ENCODE assay signal across 10 mouse cellular contexts in the genomic region with DNA sequence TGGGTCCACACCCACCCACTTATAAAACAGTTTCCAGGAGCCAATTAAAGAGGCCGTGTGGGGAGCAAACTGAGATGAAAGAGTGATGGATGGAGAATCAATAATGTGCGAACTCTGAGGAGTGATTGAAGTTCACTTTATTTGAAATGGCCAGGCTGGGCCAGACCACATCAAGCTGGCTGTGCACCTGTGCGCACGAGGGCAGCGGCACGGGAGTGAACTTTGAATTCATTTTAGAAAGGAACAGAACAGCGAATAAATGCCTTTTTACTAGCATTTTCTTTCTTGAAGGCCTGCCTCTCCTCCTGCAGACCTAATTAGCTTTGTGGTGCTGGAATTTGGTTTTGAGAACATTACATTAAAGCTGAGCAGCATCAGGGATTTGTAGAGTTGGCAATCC.
DNase-seq lines count a peak whose midpoint lies in the region; ATAC-seq lines count a peak whose summit lies in the region.
"Had no signal": no experiment of that assay in that cellular context is flagged by ENCODE, and none has a peak within 500 bp of the region (broad histone marks: within the 10 kb centered on the region; RNA-seq: fewer than 3 reads in every experiment).

No protein-coding gene starts in this region.

- H3K27ac ChIP-seq in heart, embryonic 15.5 days, result peak overlapping the region; percentile 89
- peak overlapping the region; percentile 52 for H3K27ac ChIP-seq in embryonic facial prominence, embryonic 15.5 days (replicated peaks)
- H3K27ac ChIP-seq in midbrain, embryonic 15.5 days, result no peak overlapping the region; the same call in 1 of the 2 replicates

- no peak for ATAC-seq in heart, embryonic 15.5 days (replicated peaks; ENCODE audit: insufficient number of reproducible peaks, insufficient read depth, low FRiP score, low read depth)
- ATAC-seq in embryonic facial prominence, embryonic 15.5 days (ENCODE audit: insufficient number of reproducible peaks, low FRiP score, low TSS enrichment, low read depth), result no peak
- ATAC-seq in midbrain, embryonic 15.5 days (replicated peaks), result peak; percentile 44; the same call in 1 of the 2 replicates

- H3K9me3 ChIP-seq in heart, embryonic 15.5 days (replicated peaks), result no peaks in the 10 kb centered on the region
- no peaks in the 10 kb centered on the region for H3K9me3 ChIP-seq in embryonic facial prominence, embryonic 15.5 days (replicated peaks)
- H3K9me3 ChIP-seq in midbrain, embryonic 15.5 days, result no peaks in the 10 kb centered on the region

- DNase-seq in heart, postnatal 10 days, result no peak
- peak; percentile 64 for DNase-seq in kidney, adult 18-20 months
- DNase-seq in layer of hippocampus, adult 11-12 months (ENCODE audit: low spot score), result no peak
- no peak for DNase-seq in adrenal gland, postnatal 14 days
- no peak for DNase-seq in thymus, postnatal 36 days
- DNase-seq: adrenal gland, adult 8-10 months had no signal

- H3K36me3 ChIP-seq in heart, embryonic 15.5 days, result no peaks in the 10 kb centered on the region
- no peaks in the 10 kb centered on the region for H3K36me3 ChIP-seq in embryonic facial prominence, embryonic 15.5 days
- H3K36me3 ChIP-seq in midbrain, embryonic 15.5 days (replicated peaks), result no peaks in the 10 kb centered on the region

- WGBS in heart, embryonic 15.5 days, result 35% methylated on average over 7 of the region's 7 CpGs
- 40% methylated on average over 7 of the region's 7 CpGs for WGBS in embryonic facial prominence, embryonic 15.5 days
- WGBS in midbrain, embryonic 15.5 days, result 38% methylated on average over 7 of the region's 7 CpGs

- H3K9ac ChIP-seq in heart, embryonic 15.5 days, result 0 out of 2 replicates have a peak overlapping the region, but pooled peaks have one; percentile 15
- no peak overlapping the region for H3K9ac ChIP-seq in embryonic facial prominence, embryonic 15.5 days
- H3K9ac ChIP-seq in midbrain, embryonic 15.5 days, result no peak overlapping the region

- H3K4me1 ChIP-seq in heart, embryonic 15.5 days (replicated peaks), result peaks cover 62% of the 10 kb centered on the region
- H3K4me1 ChIP-seq in embryonic facial prominence, embryonic 15.5 days, result peaks cover 49% of the 10 kb centered on the region
- H3K4me1 ChIP-seq in midbrain, embryonic 15.5 days, result peaks cover 33% of the 10 kb centered on the region

- H3K4me3 ChIP-seq in heart, embryonic 15.5 days, result peak overlapping the region; percentile 7
- no peak overlapping the region for H3K4me3 ChIP-seq in embryonic facial prominence, embryonic 15.5 days (replicated peaks)
- no peak overlapping the region for H3K4me3 ChIP-seq in midbrain, embryonic 15.5 days

- intact Hi-C loops in heart, postnatal 10 days (cut with DNase I), result no loop called here

- peak overlapping the region; percentile 53 for H3K4me2 ChIP-seq in heart, embryonic 15.5 days
- H3K4me2 ChIP-seq in embryonic facial prominence, embryonic 15.5 days (replicated peaks), result no peak overlapping the region
- H3K4me2 ChIP-seq in midbrain, embryonic 15.5 days, result no peak overlapping the region

- no peaks in the 10 kb centered on the region for H3K27me3 ChIP-seq in heart, embryonic 15.5 days
- no peaks in the 10 kb centered on the region for H3K27me3 ChIP-seq in embryonic facial prominence, embryonic 15.5 days
- H3K27me3 ChIP-seq in midbrain, embryonic 15.5 days (replicated peaks), result no peaks in the 10 kb centered on the region
- H3K27me3 ChIP-seq: CH12.LX had no signal
